Mouse (Mus musculus): Measurements from ENCODE around the gene Atp23. TPM values are rescaled to one million over a fixed set of nuclear protein-coding genes. Genes with fewer than 3 reads are reported as not detected.
A peak's percentile ranks its signal among the peaks of the same experiment; 100 is the strongest.

Gene Atp23
- polyA plus RNA-seq (2015; fragmentation: Nextera tagmentation; extraction: Ambion mirVana), result 5.5 and 6.0 TPM in 2 replicates

DNA sequence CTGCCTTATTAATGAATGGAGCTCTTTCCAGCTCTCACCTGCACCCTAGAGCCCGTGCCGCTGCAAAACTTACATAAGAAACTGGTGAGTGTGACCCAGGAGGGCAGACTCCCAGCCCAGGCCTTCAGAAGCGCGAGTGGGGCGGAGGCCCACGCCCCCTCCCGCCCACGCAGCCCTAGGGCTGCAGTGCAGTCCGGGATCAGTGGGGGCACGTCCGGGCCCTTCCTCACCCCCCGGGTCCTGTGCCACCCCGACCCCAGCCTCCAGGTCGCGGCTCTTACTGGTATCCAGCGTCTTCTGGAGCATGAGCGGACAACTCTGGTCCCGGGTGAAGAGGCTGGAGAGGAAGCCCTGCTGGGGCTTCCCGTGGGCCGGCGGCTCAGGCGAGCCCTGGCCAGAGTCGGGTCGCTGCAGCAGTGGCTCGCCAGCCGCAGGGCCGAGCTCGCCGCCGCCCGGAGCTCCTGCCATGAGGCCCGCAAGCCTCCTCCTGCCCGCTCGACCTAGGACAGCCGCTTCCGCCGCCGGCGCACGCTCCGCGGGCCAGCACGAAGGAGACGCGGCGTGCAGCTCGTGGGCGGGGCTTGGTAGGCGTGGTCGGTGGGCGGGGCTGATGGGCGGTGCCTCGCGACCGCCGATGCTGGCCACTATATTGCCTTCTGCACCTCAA is at the start of gene Atp23:
TSS of gene Atp23 (minus strand) at position 535 of the 667 bp plus-strand sequence.
- peak within 1 kb of the TSS; percentile 71 for H3K4me3 ChIP-seq (ENCODE audit: low read depth, low read length)
- H3K9ac ChIP-seq (ENCODE audit: low read depth, low read length), result peak within 1 kb of the TSS; percentile 75
- no peaks in the 10 kb centered on the region for H3K9me3 ChIP-seq (replicated peaks; ENCODE audit: control insufficient read depth, low read length)
- peak within 1 kb of the TSS; percentile 94 for H3K4me2 ChIP-seq (ENCODE audit: low read depth, low read length)
- H3K27me3 ChIP-seq (ENCODE audit: control insufficient read depth, insufficient read depth, low read depth, low read length), result no peaks in the 10 kb centered on the region
- peak within 1 kb of the TSS; percentile 67 for H3K27ac ChIP-seq (ENCODE audit: low read length)
- ATAC-seq (ENCODE audit: low read depth), result peak; percentile 83
- peaks cover 12% of the 10 kb centered on the region for H3K4me1 ChIP-seq (ENCODE audit: control insufficient read depth, low read depth, low read length)
- under 1% methylated on average over 54 of the region's 56 CpGs for WGBS (ENCODE audit: insufficient replicate concordance)
- H3K36me3 ChIP-seq (ENCODE audit: control insufficient read depth, insufficient read depth), result no peaks in the 10 kb centered on the region

DNA sequence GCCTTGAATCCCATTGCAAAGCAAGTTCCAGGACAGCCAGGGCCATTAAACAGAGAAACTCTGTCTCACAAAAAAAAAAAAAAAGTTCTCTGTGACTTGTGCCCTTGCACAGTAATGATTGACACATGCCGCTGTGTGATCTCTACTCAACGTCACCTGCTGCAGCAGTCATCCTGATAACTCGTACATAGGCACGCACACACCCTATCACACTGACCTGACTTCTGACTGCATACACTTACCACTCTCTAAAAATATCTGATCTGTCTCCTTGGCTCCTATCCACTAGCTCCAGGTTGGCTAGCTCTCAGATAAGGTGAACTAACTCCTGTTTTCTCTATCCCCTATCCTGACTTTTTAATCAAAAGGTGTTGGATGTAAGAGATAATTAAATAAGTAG is 49.4 kb upstream of the Atp23 start:
- Histone ChIP-seq H3K36me3 (ENCODE audit: control insufficient read depth, insufficient read depth) (no peaks in the 10 kb centered on the region), H3K4me3 (ENCODE audit: low read depth, low read length) (no peak overlapping the region), H3K4me1 (ENCODE audit: control insufficient read depth, low read depth, low read length) (peaks cover 7% of the 10 kb centered on the region), H3K27me3 (ENCODE audit: control insufficient read depth, insufficient read depth, low read depth, low read length) (no peaks in the 10 kb centered on the region), H3K27ac (ENCODE audit: low read length) (no peak overlapping the region), H3K4me2 (ENCODE audit: low read depth, low read length) (no peak overlapping the region), H3K9me3 (replicated peaks; ENCODE audit: control insufficient read depth, low read length) (no peaks in the 10 kb centered on the region), H3K9ac (ENCODE audit: low read depth, low read length) (no peak overlapping the region)
- peak; percentile 90 for ATAC-seq (ENCODE audit: low read depth)
- WGBS (ENCODE audit: insufficient replicate concordance), result 15% methylated on average over 4 of the region's 4 CpGs

DNA sequence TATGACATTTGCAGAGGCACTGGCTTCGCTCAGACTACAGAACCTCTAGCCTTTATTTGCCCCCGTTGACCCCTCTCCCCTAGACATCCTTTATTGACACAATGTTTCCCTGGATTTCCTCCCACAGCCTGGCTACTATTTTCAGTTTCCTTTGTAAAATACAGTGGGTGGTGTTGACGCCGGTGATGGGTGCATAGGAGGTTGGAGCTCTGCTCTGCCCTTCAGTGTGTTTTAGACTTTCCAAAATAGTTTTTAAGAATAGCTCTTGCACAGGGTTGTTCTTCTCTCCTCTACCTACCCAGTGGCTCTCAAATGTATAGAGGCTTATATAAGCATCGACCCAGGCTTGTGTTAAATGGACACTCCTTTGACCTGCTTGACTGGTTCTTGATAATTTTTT is 48.7 kb upstream of the Atp23 start:
- no peaks in the 10 kb centered on the region for H3K9me3 ChIP-seq (replicated peaks; ENCODE audit: control insufficient read depth, low read length)
- no peak overlapping the region for H3K27ac ChIP-seq (ENCODE audit: low read length)
- WGBS (ENCODE audit: insufficient replicate concordance), result 35% methylated on average over 5 of the region's 5 CpGs
- H3K4me1 ChIP-seq (ENCODE audit: control insufficient read depth, low read depth, low read length), result peaks cover 7% of the 10 kb centered on the region
- H3K9ac ChIP-seq (ENCODE audit: low read depth, low read length), result no peak overlapping the region
- ATAC-seq (ENCODE audit: low read depth), result no peak
- H3K4me2 ChIP-seq (ENCODE audit: low read depth, low read length), result no peak overlapping the region
- no peaks in the 10 kb centered on the region for H3K27me3 ChIP-seq (ENCODE audit: control insufficient read depth, insufficient read depth, low read depth, low read length)
- H3K36me3 ChIP-seq (ENCODE audit: control insufficient read depth, insufficient read depth), result no peaks in the 10 kb centered on the region
- H3K4me3 ChIP-seq (ENCODE audit: low read depth, low read length), result no peak overlapping the region

DNA sequence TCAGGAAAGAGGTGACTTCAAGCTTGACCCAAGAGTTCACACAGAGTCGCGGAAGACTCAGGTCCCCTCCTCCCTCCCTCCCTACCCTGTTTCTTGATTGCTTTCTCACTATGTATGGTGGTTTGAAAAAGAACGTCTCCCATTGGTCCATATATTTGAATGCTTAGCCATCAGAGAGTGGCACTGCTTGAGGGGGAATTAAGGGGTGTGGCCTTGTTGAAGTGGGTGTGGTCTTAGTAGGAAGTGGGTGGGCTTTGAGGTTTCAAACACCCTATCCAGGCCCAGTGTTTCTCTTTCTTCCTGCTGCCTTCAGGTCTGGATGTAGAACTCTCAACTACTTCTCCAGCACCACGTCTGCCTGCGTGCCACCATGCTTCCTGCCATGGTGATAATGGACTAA is 44.4 kb upstream of the Atp23 start:
- peaks cover 5% of the 10 kb centered on the region for H3K4me1 ChIP-seq (ENCODE audit: control insufficient read depth, low read depth, low read length)
- no peak overlapping the region for H3K4me3 ChIP-seq (ENCODE audit: low read depth, low read length)
- no peaks in the 10 kb centered on the region for H3K36me3 ChIP-seq (ENCODE audit: control insufficient read depth, insufficient read depth)
- H3K27ac ChIP-seq (ENCODE audit: low read length), result no peak overlapping the region
- 73% methylated on average over 5 of the region's 5 CpGs for WGBS (ENCODE audit: insufficient replicate concordance)
- H3K9me3 ChIP-seq (replicated peaks; ENCODE audit: control insufficient read depth, low read length), result no peaks in the 10 kb centered on the region
- H3K4me2 ChIP-seq (ENCODE audit: low read depth, low read length), result no peak overlapping the region
- H3K27me3 ChIP-seq (ENCODE audit: control insufficient read depth, insufficient read depth, low read depth, low read length), result no peaks in the 10 kb centered on the region
- H3K9ac ChIP-seq (ENCODE audit: low read depth, low read length), result no peak overlapping the region
- ATAC-seq (ENCODE audit: low read depth), result no peak

DNA sequence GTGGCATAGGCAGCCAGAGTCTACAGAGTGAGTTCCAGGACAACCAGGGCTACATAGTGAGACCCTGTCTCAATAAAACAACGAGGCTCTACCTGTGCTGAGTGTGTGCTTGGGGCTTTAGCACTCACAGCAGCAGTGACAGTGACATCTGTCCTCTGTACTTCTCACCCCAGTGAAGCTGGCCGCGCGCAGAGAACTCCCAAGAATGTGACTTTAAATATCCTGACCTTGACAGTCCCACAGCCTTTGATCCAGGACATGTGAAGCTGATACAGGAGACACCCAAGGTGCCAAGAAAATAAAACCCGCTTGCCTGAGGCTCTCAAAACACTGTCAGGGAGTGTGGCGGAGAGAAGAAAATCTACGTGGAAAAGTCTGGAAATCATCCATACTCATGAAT is 39.8 kb upstream of the Atp23 start:
- Histone ChIP-seq H3K4me3 (ENCODE audit: low read depth, low read length) (no peak overlapping the region), H3K4me1 (ENCODE audit: control insufficient read depth, low read depth, low read length) (no peaks in the 10 kb centered on the region)
- ATAC-seq (ENCODE audit: low read depth), result no peak

DNA sequence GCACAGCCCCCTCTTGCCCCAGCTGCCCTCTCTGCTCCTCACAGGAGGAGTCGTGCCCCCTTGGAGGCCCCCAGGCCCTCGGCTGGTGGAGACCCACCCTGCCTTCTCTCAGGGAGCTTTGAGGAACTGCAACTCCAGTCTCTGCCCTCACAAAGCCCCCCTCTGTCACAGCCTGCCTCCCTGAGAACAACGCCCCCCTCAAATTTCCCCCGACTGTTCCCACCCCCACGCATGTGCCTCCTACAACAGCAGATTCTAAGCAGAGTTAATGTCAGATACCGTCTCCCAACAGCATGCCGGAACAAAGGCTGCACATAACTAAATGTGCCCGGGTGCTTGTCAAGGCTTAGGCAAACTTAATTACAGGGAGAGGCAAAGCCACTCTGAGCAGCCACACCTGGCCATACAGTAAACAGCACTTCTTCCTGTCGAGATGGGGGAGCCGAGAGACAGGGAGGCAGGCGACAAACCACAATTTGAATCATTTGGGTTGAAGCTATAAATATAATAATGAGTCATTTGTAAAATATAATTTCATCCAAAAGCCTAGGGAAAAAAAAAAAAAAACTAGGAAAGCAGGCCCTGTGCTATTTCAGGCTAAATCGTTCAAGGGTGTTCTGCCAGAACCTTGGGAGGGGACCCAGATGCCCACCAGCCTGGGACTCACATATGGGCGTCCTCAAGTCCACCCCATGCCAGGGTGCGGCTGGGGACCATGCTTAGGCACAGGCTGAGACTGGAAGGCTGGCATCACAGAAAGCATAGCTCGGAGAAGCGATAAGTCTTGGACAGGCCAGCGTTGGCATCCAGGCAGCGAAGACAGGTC is 34.6 kb upstream of the Atp23 start:
- H3K9me3 ChIP-seq (replicated peaks; ENCODE audit: control insufficient read depth, low read length), result no peaks in the 10 kb centered on the region
- no peaks in the 10 kb centered on the region for H3K27me3 ChIP-seq (ENCODE audit: control insufficient read depth, insufficient read depth, low read depth, low read length)
- no peak for ATAC-seq (ENCODE audit: low read depth)
- H3K4me1 ChIP-seq (ENCODE audit: control insufficient read depth, low read depth, low read length), result no peaks in the 10 kb centered on the region
- no peak overlapping the region for H3K4me3 ChIP-seq (ENCODE audit: low read depth, low read length)
- H3K4me2 ChIP-seq (ENCODE audit: low read depth, low read length), result no peak overlapping the region
- no peak overlapping the region for H3K27ac ChIP-seq (ENCODE audit: low read length)
- 48% methylated on average over 18 of the region's 18 CpGs for WGBS (ENCODE audit: insufficient replicate concordance)
- no peak overlapping the region for H3K9ac ChIP-seq (ENCODE audit: low read depth, low read length)
- H3K36me3 ChIP-seq (ENCODE audit: control insufficient read depth, insufficient read depth), result no peaks in the 10 kb centered on the region

More for the DNA sequence above, 39.8 kb upstream of the Atp23 start:
- Histone ChIP-seq H3K4me2 (ENCODE audit: low read depth, low read length) (no peak overlapping the region), H3K9me3 (replicated peaks; ENCODE audit: control insufficient read depth, low read length) (no peaks in the 10 kb centered on the region), H3K9ac (ENCODE audit: low read depth, low read length) (no peak overlapping the region), H3K27ac (ENCODE audit: low read length) (no peak overlapping the region), H3K36me3 (ENCODE audit: control insufficient read depth, insufficient read depth) (no peaks in the 10 kb centered on the region), H3K27me3 (ENCODE audit: control insufficient read depth, insufficient read depth, low read depth, low read length) (no peaks in the 10 kb centered on the region)
- 69% methylated on average over 7 of the region's 7 CpGs for WGBS (ENCODE audit: insufficient replicate concordance)

DNA sequence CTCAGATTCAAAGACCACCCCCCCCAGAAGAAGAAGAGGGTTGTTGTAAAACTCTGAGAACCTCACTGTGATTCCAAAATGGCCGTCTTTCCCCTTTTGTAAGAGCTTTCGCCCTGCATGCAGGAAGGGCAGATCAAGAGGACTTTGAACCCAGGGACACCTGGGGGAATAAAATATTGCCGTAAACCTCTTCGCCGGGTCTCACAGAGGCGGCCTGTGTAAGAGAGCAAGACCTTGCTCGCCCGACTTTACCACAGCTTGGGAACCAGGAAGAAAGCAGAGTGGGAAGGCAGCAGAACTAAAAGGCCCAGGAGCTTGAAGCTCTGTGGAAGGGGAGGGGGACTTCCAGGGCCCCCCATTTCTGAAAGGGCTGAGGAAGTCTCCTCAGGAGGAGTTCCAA is 34.0 kb upstream of the Atp23 start:
- Histone ChIP-seq H3K4me1 (ENCODE audit: control insufficient read depth, low read depth, low read length) (no peaks in the 10 kb centered on the region), H3K36me3 (ENCODE audit: control insufficient read depth, insufficient read depth) (no peaks in the 10 kb centered on the region), H3K4me2 (ENCODE audit: low read depth, low read length) (no peak overlapping the region), H3K27me3 (ENCODE audit: control insufficient read depth, insufficient read depth, low read depth, low read length) (peaks cover under 1% of the 10 kb centered on the region; the same call in 1 of the 2 replicates), H3K4me3 (ENCODE audit: low read depth, low read length) (no peak overlapping the region), H3K9ac (ENCODE audit: low read depth, low read length) (no peak overlapping the region), H3K9me3 (replicated peaks; ENCODE audit: control insufficient read depth, low read length) (no peaks in the 10 kb centered on the region), H3K27ac (ENCODE audit: low read length) (no peak overlapping the region)
- 74% methylated on average over 8 of the region's 8 CpGs for WGBS (ENCODE audit: insufficient replicate concordance)
- no peak for ATAC-seq (ENCODE audit: low read depth)

DNA sequence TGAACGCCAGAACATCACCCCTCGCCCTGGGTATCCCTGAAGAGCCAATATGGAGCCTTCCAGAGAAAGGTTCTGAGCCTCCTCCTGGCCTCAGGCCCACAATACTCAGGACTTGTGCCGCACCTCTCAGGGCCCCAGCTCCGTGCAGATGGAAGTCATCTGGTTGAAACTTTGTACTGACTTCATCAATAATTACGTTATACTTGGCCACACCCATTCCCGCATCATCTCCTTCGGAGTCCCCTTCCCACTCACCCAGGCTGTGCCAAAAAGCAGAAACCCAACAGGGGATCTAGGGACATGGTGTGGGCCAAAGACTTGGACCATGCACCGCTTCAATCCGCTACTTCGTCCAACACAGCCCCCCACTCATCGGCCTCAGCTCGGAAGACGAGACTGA is 33.4 kb upstream of the Atp23 start:
- Histone ChIP-seq H3K4me3 (ENCODE audit: low read depth, low read length) (no peak overlapping the region), H3K27me3 (ENCODE audit: control insufficient read depth, insufficient read depth, low read depth, low read length) (peaks cover 4% of the 10 kb centered on the region), H3K36me3 (ENCODE audit: control insufficient read depth, insufficient read depth) (no peaks in the 10 kb centered on the region), H3K4me2 (ENCODE audit: low read depth, low read length) (no peak overlapping the region), H3K27ac (ENCODE audit: low read length) (no peak overlapping the region), H3K4me1 (ENCODE audit: control insufficient read depth, low read depth, low read length) (no peaks in the 10 kb centered on the region), H3K9me3 (replicated peaks; ENCODE audit: control insufficient read depth, low read length) (no peaks in the 10 kb centered on the region), H3K9ac (ENCODE audit: low read depth, low read length) (no peak overlapping the region)
- no peak for ATAC-seq (ENCODE audit: low read depth)
- 81% methylated on average over 13 of the region's 13 CpGs for WGBS (ENCODE audit: insufficient replicate concordance)

DNA sequence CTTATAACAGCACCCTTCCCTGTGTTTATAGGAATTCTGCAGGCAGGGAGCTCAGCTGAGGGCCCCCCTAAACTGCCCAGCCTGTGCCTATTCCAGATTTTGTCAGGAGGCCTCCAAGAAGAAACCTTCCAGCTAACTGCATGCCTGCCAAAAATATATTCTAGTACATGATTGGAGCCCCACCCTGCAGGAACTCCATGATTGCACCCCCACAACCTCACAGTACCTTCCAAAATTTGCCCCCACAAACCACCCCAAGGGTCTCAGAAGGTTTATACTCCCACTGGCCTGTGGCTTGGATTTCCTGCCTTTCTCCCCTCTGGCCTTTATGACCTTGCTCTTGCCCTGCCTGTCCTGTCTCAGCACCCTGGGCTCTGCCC is 30.6 kb upstream of the Atp23 start:
- H3K9me3 ChIP-seq (replicated peaks; ENCODE audit: control insufficient read depth, low read length), result no peaks in the 10 kb centered on the region
- no peak for ATAC-seq (ENCODE audit: low read depth)
- H3K4me3 ChIP-seq (ENCODE audit: low read depth, low read length), result no peak overlapping the region
- no peak overlapping the region for H3K27ac ChIP-seq (ENCODE audit: low read length)
- H3K4me2 ChIP-seq (ENCODE audit: low read depth, low read length), result no peak overlapping the region
- H3K36me3 ChIP-seq (ENCODE audit: control insufficient read depth, insufficient read depth), result no peaks in the 10 kb centered on the region
- no peaks in the 10 kb centered on the region; the same call in none of the 2 replicates for H3K4me1 ChIP-seq (ENCODE audit: control insufficient read depth, low read depth, low read length)
- H3K9ac ChIP-seq (ENCODE audit: low read depth, low read length), result no peak overlapping the region
- H3K27me3 ChIP-seq (ENCODE audit: control insufficient read depth, insufficient read depth, low read depth, low read length), result peaks cover 31% of the 10 kb centered on the region
